Mouse (Mus musculus): ENCODE results near the gene Fndc9. TPM values are rescaled to one million over a fixed set of nuclear protein-coding genes. Genes with fewer than 3 reads are reported as not detected.

The Fndc9 gene
- polyA plus RNA-seq, 1 experiment from 2014 or later = 0.13 TPM

- H3K4me3 ChIP-seq (replicated peaks) = no peak overlapping the region
- no peaks in the 10 kb centered on the region for H3K9me3 ChIP-seq (replicated peaks)
- no peak overlapping the region for H3K27ac ChIP-seq
- H3K9ac ChIP-seq = no peak overlapping the region
- no peaks in the 10 kb centered on the region for H3K27me3 ChIP-seq
- WGBS = 45% methylated on average over 4 of the region's 4 CpGs
- H3K4me1 ChIP-seq = 0 out of 2 replicates have a peak, but pooled peaks cover 5% of the 10 kb centered on the region
- no peak overlapping the region for H3K4me2 ChIP-seq
- peaks cover 18% of the 10 kb centered on the region; the same call in 1 of the 2 replicates for H3K36me3 ChIP-seq
- ATAC-seq (replicated peaks; ENCODE audit: low FRiP score) = no peak
Observed at GRCm38 (mm10) chr11:46236976-46237375, 1.6 kb downstream of the Fndc9 start.

DNA sequence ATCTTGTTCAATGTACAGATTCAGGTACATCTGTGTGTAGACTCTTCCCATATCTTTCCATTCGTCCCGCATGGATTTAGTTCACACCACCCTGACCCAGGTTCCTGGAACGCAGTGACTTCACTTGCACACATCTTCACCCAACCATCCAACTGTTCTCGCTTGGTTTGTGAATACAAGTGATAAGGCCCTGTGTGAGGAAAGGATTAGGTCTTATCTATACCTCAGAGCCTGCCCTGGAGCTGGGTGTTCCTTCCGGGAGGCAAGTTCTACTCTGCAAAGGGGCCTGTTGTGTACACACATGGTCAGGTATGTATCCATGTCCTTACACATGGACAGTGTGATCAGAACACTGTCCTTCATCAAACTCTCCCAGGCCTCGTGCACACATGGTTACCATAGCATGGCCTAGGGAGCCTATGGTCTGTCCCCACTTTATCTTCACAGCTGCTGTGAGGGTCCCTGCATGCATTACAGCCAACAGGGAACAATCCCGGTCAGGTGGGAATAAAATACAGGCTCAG is 5.9 kb downstream of the Fndc9 start:
- Histone ChIP-seq H3K4me1 (no peaks in the 10 kb centered on the region), H3K9ac (no peak overlapping the region), H3K9me3 (replicated peaks) (no peaks in the 10 kb centered on the region), H3K27me3 (no peaks in the 10 kb centered on the region), H3K4me2 (no peak overlapping the region), H3K4me3 (replicated peaks) (no peak overlapping the region), H3K36me3 (peaks cover 18% of the 10 kb centered on the region; the same call in 1 of the 2 replicates), H3K27ac (no peak overlapping the region)
- peak; percentile 69; the same call in 1 of the 2 replicates for ATAC-seq (replicated peaks; ENCODE audit: low FRiP score)
- 89% methylated on average over 7 of the region's 7 CpGs for WGBS

DNA sequence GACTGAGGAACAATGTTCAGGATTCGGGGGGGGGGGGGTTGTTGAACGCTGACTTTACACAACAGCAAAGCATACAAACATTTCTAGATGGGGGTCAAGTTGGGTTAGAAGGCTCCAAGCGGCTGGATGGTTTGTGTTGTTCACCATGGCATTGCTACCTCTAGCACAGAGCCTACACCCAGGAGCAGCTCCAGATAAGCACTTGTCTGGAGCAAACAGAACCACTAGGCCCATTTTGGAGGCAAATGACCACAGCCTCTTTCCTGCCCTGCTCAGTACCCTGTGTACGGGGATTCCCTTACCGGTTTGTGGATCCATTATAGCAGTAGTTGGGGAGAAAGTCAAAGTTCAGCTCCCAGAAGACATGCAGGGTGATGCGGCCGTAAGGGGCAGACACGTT is 6.7 kb downstream of the Fndc9 start:
- no peaks in the 10 kb centered on the region for H3K27me3 ChIP-seq
- ATAC-seq (replicated peaks; ENCODE audit: low FRiP score) = no peak
- H3K4me3 ChIP-seq (replicated peaks) = no peak overlapping the region
- no peak overlapping the region for H3K9ac ChIP-seq
- no peak overlapping the region for H3K4me2 ChIP-seq
- 89% methylated on average over 8 of the region's 8 CpGs for WGBS
- H3K4me1 ChIP-seq = no peaks in the 10 kb centered on the region
- peaks cover 18% of the 10 kb centered on the region; the same call in 1 of the 2 replicates for H3K36me3 ChIP-seq
- no peaks in the 10 kb centered on the region for H3K9me3 ChIP-seq (replicated peaks)
- no peak overlapping the region for H3K27ac ChIP-seq

GRCm38 (mm10) chr11:46244731-46245604 is 9.6 kb downstream of the Fndc9 start:
- Histone ChIP-seq H3K27ac (no peak overlapping the region), H3K9ac (no peak overlapping the region), H3K9me3 (replicated peaks) (no peaks in the 10 kb centered on the region), H3K4me2 (no peak overlapping the region), H3K27me3 (no peaks in the 10 kb centered on the region), H3K36me3 (0 out of 2 replicates have a peak, but pooled peaks cover 15% of the 10 kb centered on the region), H3K4me3 (replicated peaks) (no peak overlapping the region), H3K4me1 (no peaks in the 10 kb centered on the region)
- WGBS = 90% methylated on average over 23 of the region's 23 CpGs
- ATAC-seq (replicated peaks; ENCODE audit: low FRiP score) = no peak

DNA sequence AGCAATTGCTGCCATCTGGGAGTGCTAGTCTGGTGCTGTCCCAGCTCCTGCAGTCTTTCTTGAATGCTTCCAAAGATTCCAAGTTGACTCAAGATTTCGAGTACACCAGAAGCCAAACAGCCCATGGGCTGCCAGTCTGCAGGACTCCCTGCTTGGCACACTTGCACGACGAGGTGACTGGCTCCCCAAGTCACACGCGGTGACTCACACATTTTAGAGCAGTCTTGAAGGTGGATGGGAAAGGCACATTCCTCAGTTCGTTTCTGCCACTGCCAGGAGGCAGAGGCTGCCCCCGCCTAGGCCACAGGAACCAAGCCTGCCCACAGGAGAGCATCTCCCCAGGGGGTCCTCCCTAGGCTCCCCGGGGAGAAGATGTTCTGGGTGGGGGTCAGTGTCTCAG is 10.6 kb downstream of the Fndc9 start:
- Histone ChIP-seq H3K36me3 (0 out of 2 replicates have a peak, but pooled peaks cover 15% of the 10 kb centered on the region), H3K9me3 (replicated peaks) (no peaks in the 10 kb centered on the region), H3K4me3 (replicated peaks) (no peak overlapping the region), H3K9ac (no peak overlapping the region), H3K4me2 (no peak overlapping the region), H3K27ac (no peak overlapping the region), H3K4me1 (no peaks in the 10 kb centered on the region), H3K27me3 (no peaks in the 10 kb centered on the region)
- no peak for ATAC-seq (replicated peaks; ENCODE audit: low FRiP score)
- 81% methylated on average over 8 of the region's 8 CpGs for WGBS

DNA sequence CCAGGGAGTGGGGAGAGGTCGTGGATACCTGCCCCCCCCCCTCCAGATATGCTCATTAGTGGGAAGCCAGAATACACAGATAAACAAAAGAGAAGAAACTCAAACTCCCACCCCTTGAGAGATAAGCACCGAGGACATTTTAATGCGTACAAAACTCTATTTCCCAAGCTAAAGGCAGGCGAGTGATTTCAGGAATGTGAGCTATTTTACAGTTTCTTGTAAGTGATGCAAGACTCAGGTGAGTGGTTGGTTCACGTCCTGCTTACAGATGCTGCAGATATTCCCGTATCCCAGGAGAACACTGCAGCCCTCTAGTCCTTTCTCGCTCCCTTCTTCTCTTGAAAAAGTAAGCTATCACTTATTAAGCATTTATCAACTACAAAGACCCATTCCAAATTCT is 11.1 kb downstream of the Fndc9 start:
- H3K27ac ChIP-seq = no peak overlapping the region
- no peaks in the 10 kb centered on the region for H3K27me3 ChIP-seq
- no peak overlapping the region for H3K4me2 ChIP-seq
- 0 out of 2 replicates have a peak, but pooled peaks cover 11% of the 10 kb centered on the region for H3K36me3 ChIP-seq
- no peak overlapping the region for H3K4me3 ChIP-seq (replicated peaks)
- H3K4me1 ChIP-seq = no peaks in the 10 kb centered on the region
- no peak overlapping the region for H3K9ac ChIP-seq
- ATAC-seq (replicated peaks; ENCODE audit: low FRiP score) = no peak
- 79% methylated on average over 7 of the region's 7 CpGs for WGBS
- no peaks in the 10 kb centered on the region for H3K9me3 ChIP-seq (replicated peaks)

- Histone ChIP-seq H3K4me3 (replicated peaks) (no peak overlapping the region), H3K36me3 (0 out of 2 replicates have a peak, but pooled peaks cover 8% of the 10 kb centered on the region), H3K4me2 (no peak overlapping the region), H3K9me3 (replicated peaks) (no peaks in the 10 kb centered on the region), H3K27me3 (no peaks in the 10 kb centered on the region), H3K27ac (no peak overlapping the region), H3K9ac (no peak overlapping the region), H3K4me1 (no peaks in the 10 kb centered on the region)
- ATAC-seq (replicated peaks; ENCODE audit: low FRiP score) = no peak
- WGBS = 91% methylated on average over 3 of the region's 3 CpGs
Observed at GRCm38 (mm10) chr11:46248352-46248751, 13.0 kb downstream of the Fndc9 start.

DNA sequence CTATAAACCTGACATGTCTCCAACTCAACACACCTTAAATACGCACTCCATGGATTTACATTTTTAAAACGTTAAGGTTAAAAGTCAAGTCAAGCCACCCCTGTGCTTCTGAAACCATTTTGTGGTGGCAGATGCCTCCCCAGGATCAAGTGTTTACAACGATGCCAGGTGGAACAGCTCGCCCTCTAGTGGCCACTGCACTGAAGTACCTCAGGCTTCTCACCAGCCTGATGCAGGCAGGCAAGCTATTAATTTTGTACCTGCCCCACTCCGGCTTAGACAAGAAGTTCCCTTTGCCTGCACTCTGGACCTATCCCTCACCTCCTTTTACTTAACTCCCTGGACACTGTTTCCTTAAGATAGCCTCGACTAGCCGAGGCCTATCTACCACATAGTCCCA is 16.7 kb downstream of the Fndc9 start:
- peak; percentile 25; the same call in 1 of the 2 replicates for ATAC-seq (replicated peaks; ENCODE audit: low FRiP score)

GRCm38 (mm10) chr11:46255291-46255690 is 20.0 kb downstream of the Fndc9 start:
- Histone ChIP-seq H3K9ac (no peak overlapping the region), H3K9me3 (replicated peaks) (no peaks in the 10 kb centered on the region), H3K4me2 (no peak overlapping the region), H3K4me1 (no peaks in the 10 kb centered on the region), H3K36me3 (peaks cover 11% of the 10 kb centered on the region; the same call in 1 of the 2 replicates), H3K4me3 (replicated peaks) (no peak overlapping the region), H3K27me3 (no peaks in the 10 kb centered on the region), H3K27ac (no peak overlapping the region)
- WGBS = 93% methylated on average over 2 of the region's 2 CpGs
- no peak for ATAC-seq (replicated peaks; ENCODE audit: low FRiP score)

More for the DNA sequence above, 16.7 kb downstream of the Fndc9 start:
- WGBS = 35% methylated on average over 7 of the region's 7 CpGs
- no peak overlapping the region for H3K4me2 ChIP-seq
- no peaks in the 10 kb centered on the region for H3K4me1 ChIP-seq
- H3K27me3 ChIP-seq = no peaks in the 10 kb centered on the region
- peaks cover 17% of the 10 kb centered on the region; the same call in 1 of the 2 replicates for H3K36me3 ChIP-seq
- H3K9ac ChIP-seq = no peak overlapping the region
- H3K27ac ChIP-seq = no peak overlapping the region
- H3K4me3 ChIP-seq (replicated peaks) = no peak overlapping the region
- H3K9me3 ChIP-seq (replicated peaks) = no peaks in the 10 kb centered on the region

- Histone ChIP-seq H3K9me3 (replicated peaks) (no peaks in the 10 kb centered on the region), H3K27me3 (no peaks in the 10 kb centered on the region), H3K4me2 (no peak overlapping the region), H3K9ac (no peak overlapping the region), H3K4me1 (no peaks in the 10 kb centered on the region), H3K4me3 (replicated peaks) (no peak overlapping the region), H3K36me3 (peaks cover 11% of the 10 kb centered on the region; the same call in 1 of the 2 replicates), H3K27ac (no peak overlapping the region)
- WGBS = 79% methylated on average over 4 of the region's 4 CpGs
- no peak for ATAC-seq (replicated peaks; ENCODE audit: low FRiP score)
Observed at GRCm38 (mm10) chr11:46258207-46258606, 22.9 kb downstream of the Fndc9 start.

- Histone ChIP-seq H3K9ac (no peak overlapping the region), H3K27ac (no peak overlapping the region), H3K36me3 (peaks cover 11% of the 10 kb centered on the region; the same call in 1 of the 2 replicates), H3K4me3 (replicated peaks) (no peak overlapping the region), H3K9me3 (replicated peaks) (no peaks in the 10 kb centered on the region), H3K4me1 (no peaks in the 10 kb centered on the region), H3K4me2 (no peak overlapping the region), H3K27me3 (no peaks in the 10 kb centered on the region)
- WGBS = 93% methylated on average over 8 of the region's 8 CpGs
- ATAC-seq (replicated peaks; ENCODE audit: low FRiP score) = no peak
Observed at GRCm38 (mm10) chr11:46258749-46259148, 23.4 kb downstream of the Fndc9 start.

DNA sequence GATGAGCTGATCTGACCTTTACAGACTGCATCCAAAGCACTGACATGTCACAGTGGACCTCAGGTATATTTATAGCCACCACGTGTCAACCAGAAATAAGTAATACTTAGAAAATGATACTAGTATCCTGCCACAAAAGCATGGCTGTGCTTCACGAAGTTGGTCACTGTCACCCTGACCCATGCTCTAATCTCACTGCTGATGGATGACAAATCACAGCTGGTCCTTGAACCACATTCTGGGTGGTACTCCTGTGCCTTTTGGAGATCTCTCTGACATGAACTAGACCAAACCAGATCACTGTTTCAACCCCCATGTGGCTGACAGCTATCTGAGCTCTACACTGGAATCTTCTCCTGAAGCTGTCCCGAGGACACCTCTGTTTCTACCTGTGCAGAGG is 27.5 kb downstream of the Fndc9 start:
- no peaks in the 10 kb centered on the region for H3K9me3 ChIP-seq (replicated peaks)
- no peak overlapping the region for H3K4me2 ChIP-seq
- no peak overlapping the region for H3K4me3 ChIP-seq (replicated peaks)
- H3K36me3 ChIP-seq = peaks cover under 1% of the 10 kb centered on the region; the same call in 1 of the 2 replicates
- WGBS = 55% methylated on average over 3 of the region's 3 CpGs
- ATAC-seq (replicated peaks; ENCODE audit: low FRiP score) = no peak
- no peak overlapping the region for H3K27ac ChIP-seq
- H3K27me3 ChIP-seq = no peaks in the 10 kb centered on the region
- no peak overlapping the region for H3K9ac ChIP-seq
- no peaks in the 10 kb centered on the region for H3K4me1 ChIP-seq
